Mouse (Mus musculus): ENCODE measurements around the gene Gm3264. TPM values are rescaled to one million over a fixed set of nuclear protein-coding genes. Genes with fewer than 3 reads are reported as not detected.

Gene Gm3264
- 0.21 TPM in 1 of 2 replicates, not detected in the other for polyA plus RNA-seq (2021; fragmentation: Nextera tagmentation)
- long read RNA-seq, experiment 1, partial matches to known transcripts, result 0 of 1 reads
- long read RNA-seq, experiment 1, other reads (novel, unspliced or antisense), result 1 of 1 reads
- long read RNA-seq, experiment 2, partial matches to known transcripts, result 0 of 11 reads
- long read RNA-seq, experiment 2, other reads (novel, unspliced or antisense), result 11 of 11 reads

DNA sequence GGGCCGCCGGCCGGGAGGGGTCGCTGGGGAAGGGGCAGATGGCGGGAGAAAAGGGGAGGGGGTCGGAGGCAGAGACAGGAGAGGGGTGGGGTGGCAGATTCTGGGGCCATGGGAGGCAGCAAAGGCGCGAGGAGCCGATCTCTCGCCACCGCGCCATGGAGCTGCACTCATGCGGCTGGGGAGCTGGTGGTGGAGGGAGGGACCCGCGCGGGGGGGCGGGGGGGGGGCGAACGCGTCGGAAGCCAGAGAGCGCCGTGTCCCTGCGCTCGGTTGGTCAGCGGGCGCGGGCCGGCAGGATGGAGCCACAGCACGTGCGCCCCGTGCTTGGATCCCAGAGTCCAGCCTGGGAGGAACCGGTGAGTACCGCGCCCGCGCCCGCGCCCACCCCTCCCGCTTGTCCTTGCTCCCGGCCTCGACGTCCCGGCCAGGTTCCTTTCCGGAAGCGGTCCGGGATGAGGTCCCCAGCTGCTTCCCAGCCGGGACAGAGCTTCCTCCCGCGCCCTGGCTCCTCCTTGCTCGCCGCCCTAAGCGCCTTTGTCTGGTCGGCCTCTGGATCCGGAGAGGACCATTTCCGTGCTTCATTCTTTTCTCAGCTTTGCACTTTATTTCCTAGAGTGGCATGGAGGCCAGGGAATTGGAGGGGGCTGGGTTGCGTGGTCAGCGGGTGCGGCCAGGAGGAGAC is at the start of gene Gm3264:
Gene Gm3264 (plus strand): TSS at position 278 of the 682 bp plus-strand sequence.

GRCm38 (mm10) chr14:4837806-4838205 is 17.6 kb upstream of the Gm3264 start, which contains the start of gene Gm3269:
Gene Gm3269 (plus strand): TSS chr14:4838106.

DNA sequence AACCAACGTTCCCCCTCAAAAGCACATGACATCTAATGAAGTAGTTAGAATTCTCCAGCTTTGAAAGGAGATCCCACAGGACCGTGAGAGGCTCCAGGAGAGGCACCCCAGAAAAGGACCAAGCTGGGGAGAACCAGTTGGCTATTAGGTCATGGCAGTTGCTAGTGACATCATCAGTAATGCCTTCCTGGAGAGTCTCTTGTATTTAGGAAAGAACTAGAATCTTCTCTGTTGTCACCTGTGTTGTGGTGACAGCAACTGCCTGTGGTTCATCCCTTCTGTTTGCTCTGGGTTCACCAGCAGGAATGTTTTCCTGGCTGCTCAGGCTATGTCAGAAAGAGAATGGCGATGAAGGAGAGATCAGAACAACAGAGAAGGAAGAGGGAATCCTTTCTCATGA is 36.7 kb downstream of the Gm3264 start, which contains the start of gene Gm3278:
Gene Gm3278 (plus strand): TSS at position 301 of the 400 bp plus-strand sequence.

Other genes with a start within 250 kb of the Gm3264 start
- not detected in 2 replicates for gene Gm8159, start 223.2 kb upstream of the Gm3264 start, polyA plus RNA-seq (2021; fragmentation: Nextera tagmentation)
- gene Gm3239, start 191.4 kb upstream of the Gm3264 start, polyA plus RNA-seq (2021; fragmentation: Nextera tagmentation), result 0.25 and 0.34 TPM in 2 replicates
- gene Gm7876, start 146.3 kb upstream of the Gm3264 start, polyA plus RNA-seq (2021; fragmentation: Nextera tagmentation), result not detected in 2 replicates
- gene Gm3252, start 128.8 kb upstream of the Gm3264 start, polyA plus RNA-seq (2021; fragmentation: Nextera tagmentation), result 0.21 and 0.45 TPM in 2 replicates
- not detected in 2 replicates for gene Gm9602, start 79.2 kb upstream of the Gm3264 start, polyA plus RNA-seq (2021; fragmentation: Nextera tagmentation)
- gene Gm3269, start 17.5 kb upstream of the Gm3264 start, polyA plus RNA-seq (2021; fragmentation: Nextera tagmentation), result not detected in 2 replicates
- gene Gm3278, start 36.8 kb downstream of the Gm3264 start, polyA plus RNA-seq (2021; fragmentation: Nextera tagmentation), result not detected in 2 replicates
- gene Gm8297, start 128.4 kb downstream of the Gm3264 start, polyA plus RNA-seq (2021; fragmentation: Nextera tagmentation), result not detected in 2 replicates
- not detected in 2 replicates for gene Gm3298, start 160.3 kb downstream of the Gm3264 start, polyA plus RNA-seq (2021; fragmentation: Nextera tagmentation)
- not detected in 2 replicates for gene 4930555G01Rik, start 195.1 kb downstream of the Gm3264 start, polyA plus RNA-seq (2021; fragmentation: Nextera tagmentation)
- 2.8 and 3.0 TPM in 2 replicates for gene Gm8281, start 215.5 kb downstream of the Gm3264 start, polyA plus RNA-seq (2021; fragmentation: Nextera tagmentation)

Data from layer of hippocampus, adult 6 months (tissue).